ENCODE assay signal across 10 mouse cellular contexts in genomic region chr11:120520967-120521540, GRCm38 (mm10). TPM values are rescaled to one million over a fixed set of nuclear protein-coding genes. Genes with fewer than 3 reads are reported as not detected.
DNase-seq lines count a peak whose midpoint lies in the region; ATAC-seq and TF ChIP-seq lines count a peak whose summit lies in the region.
"Had no signal": no experiment of that assay in that cellular context is flagged by ENCODE, and none has a peak within 500 bp of the region (broad histone marks: within the 10 kb centered on the region; RNA-seq: fewer than 3 reads in every experiment).

No protein-coding gene starts in this region.

- ATAC-seq in intestine, postnatal 0 days: no peak

- no peak overlapping the region for H3K9ac ChIP-seq in intestine, postnatal 0 days (ENCODE audit: low read depth, low read length)

- intact Hi-C loops in gastrocnemius, postnatal 14 days (cut with DNase I; ENCODE audit: low total_unique reads): no loop called here
- intact Hi-C loops in left cerebral cortex, adult 2 months (cut with DNase I): no loop called here

- no peaks in the 10 kb centered on the region for H3K27me3 ChIP-seq in intestine, postnatal 0 days (replicated peaks; ENCODE audit: control insufficient read depth, insufficient read depth, low read length)

- H3K36me3 ChIP-seq in intestine, postnatal 0 days (ENCODE audit: control insufficient read depth, insufficient read depth): no peaks in the 10 kb centered on the region
- H3K36me3 ChIP-seq: G1E had no signal

- no peak for TF ChIP-seq CTCF in intestine, postnatal 0 days (IDR thresholded peaks at IDR 0.05; ENCODE audit: low read depth)
- TF ChIP-seq CTCF in left cerebral cortex, adult 2 months (IDR thresholded peaks at IDR 0.05): no peak

- H3K27ac ChIP-seq in intestine, postnatal 0 days (ENCODE audit: low read depth, low read length): peak overlapping the region; percentile 47
- H3K27ac ChIP-seq in left cerebral cortex, adult 2 months: no peak overlapping the region

- no peaks in the 10 kb centered on the region for H3K9me3 ChIP-seq in intestine, postnatal 0 days (ENCODE audit: control insufficient read depth)
- H3K9me3 ChIP-seq: G1E had no signal

- H3K4me3 ChIP-seq in intestine, postnatal 0 days (ENCODE audit: low read depth, low read length): no peak overlapping the region
- H3K4me3 ChIP-seq in left cerebral cortex, adult 2 months: no peak overlapping the region

- peak; percentile 81 for DNase-seq in adipocyte (ENCODE audit: low spot score)
- DNase-seq in c-Kit-negative CD71-positive TER-119-positive erythroid progenitor cells, embryonic 14.5 days (ENCODE audit: low read depth, low spot score): peak; percentile 27
- peak; percentile 78 for DNase-seq in gastrocnemius, postnatal 14 days
- DNase-seq in kidney, adult 11 months: no peak
- DNase-seq in spleen, adult 18-20 months: no peak
- DNase-seq in embryo, embryonic 10 days (ENCODE audit: low spot score): no peak
- DNase-seq in left cerebral cortex, adult 2 months (ENCODE audit: extremely low spot score in 1 of 2, low spot score in 2 of 2): no peak

- 40% methylated on average over 5 of the region's 5 CpGs for WGBS in intestine, postnatal 0 days

- H3K4me2 ChIP-seq in intestine, postnatal 0 days (replicated peaks; ENCODE audit: low read depth): no peak overlapping the region

- H3K4me1 ChIP-seq in intestine, postnatal 0 days (replicated peaks; ENCODE audit: control insufficient read depth, insufficient read depth, low read length): no peaks in the 10 kb centered on the region

RNA-seq across cellular contexts. Expression of gene Gcgr, which starts 9.4 kb away (rescaled TPM):
- total RNA-seq in gastrocnemius, postnatal 14 days (2021): under 1 TPM in 1 of 2 experiments, not detected in 1; 0.38 TPM
- 1.0 and 1.6 TPM in 2 replicates for polyA plus RNA-seq in intestine, postnatal 0 days (2015; fragmentation: Nextera tagmentation; extraction: Ambion mirVana)
- not detected for total RNA-seq in left cerebral cortex, adult 2 months (2021)
- total RNA-seq: G1E had no signal
- polyA plus RNA-seq: G1E had no signal

RNA-seq across cellular contexts. Expression of gene Mcrip1, which starts 28.5 kb away (rescaled TPM):
- 10 to 100 TPM; 31.1 to 33.3 TPM for total RNA-seq in gastrocnemius, postnatal 14 days (2021)
- 68.7 and 73.4 TPM in 2 replicates for polyA plus RNA-seq in intestine, postnatal 0 days (2015; fragmentation: Nextera tagmentation; extraction: Ambion mirVana)
- 10 to 100 TPM; 68.3 to 83.2 TPM for total RNA-seq in left cerebral cortex, adult 2 months (2021)

RNA-seq across cellular contexts. Expression of gene Slc25a10, which starts 29.4 kb away (rescaled TPM):
- 1 to 10 TPM; 5.1 to 7.0 TPM for total RNA-seq in gastrocnemius, postnatal 14 days (2021)
- 139 and 143 TPM in 2 replicates for polyA plus RNA-seq in intestine, postnatal 0 days (2015; fragmentation: Nextera tagmentation; extraction: Ambion mirVana)
- total RNA-seq in left cerebral cortex, adult 2 months (2021): 10 to 100 TPM; 17.7 to 21.3 TPM

RNA-seq across cellular contexts. Expression of gene Ppp1r27, which starts 29.9 kb away (rescaled TPM):
- 100 to 1,000 TPM; 159 to 234 TPM for total RNA-seq in gastrocnemius, postnatal 14 days (2021)
- 1.4 and 1.6 TPM in 2 replicates for polyA plus RNA-seq in intestine, postnatal 0 days (2015; fragmentation: Nextera tagmentation; extraction: Ambion mirVana)
- not detected for total RNA-seq in left cerebral cortex, adult 2 months (2021)
- total RNA-seq: G1E; layer of hippocampus, postnatal 25 days had no signal
- polyA plus RNA-seq: G1E had no signal

RNA-seq across cellular contexts. Expression of gene Mrpl12, which starts 36.6 kb away (rescaled TPM):
- 100 to 1,000 TPM; 133 to 143 TPM for total RNA-seq in gastrocnemius, postnatal 14 days (2021)
- 204 and 208 TPM in 2 replicates for polyA plus RNA-seq in intestine, postnatal 0 days (2015; fragmentation: Nextera tagmentation; extraction: Ambion mirVana)
- total RNA-seq in left cerebral cortex, adult 2 months (2021): 10 to 100 TPM; 66.1 to 68.3 TPM

Comparison
In these comparisons a context has a peak if more than half of its experiments do, and no peak if none do; other contexts are left out.
1. DNase-seq: peak in adipocyte (single experiment), c-Kit-negative CD71-positive TER-119-positive erythroid progenitor cells, embryonic 14.5 days (single experiment) and gastrocnemius, postnatal 14 days (single experiment); none in kidney, adult 11 months (single experiment), spleen, adult 18-20 months (0 of 2), embryo, embryonic 10 days (single experiment) and left cerebral cortex, adult 2 months (0 of 2).